Comparison of ENCODE assay signal across 14 mouse cellular contexts in genomic region chr10:99948740-99949139, GRCm38 (mm10).
"Had no signal": no experiment of that assay in that cellular context is flagged by ENCODE, and none has a peak within 500 bp of the region (broad histone marks: within the 10 kb centered on the region; RNA-seq: fewer than 3 reads in every experiment).

No protein-coding gene starts in this region.

- H3K9ac ChIP-seq: limb, embryonic 15.5 days; liver, embryonic 12.5 days; midbrain, embryonic 12.5 days; neural tube, embryonic 13.5 days had no signal

- H3K4me2 ChIP-seq: limb, embryonic 15.5 days; liver, embryonic 12.5 days; midbrain, embryonic 12.5 days; neural tube, embryonic 13.5 days had no signal

- H3K9me3 ChIP-seq: limb, embryonic 15.5 days; liver, embryonic 12.5 days; midbrain, embryonic 12.5 days; neural tube, embryonic 13.5 days had no signal

- DNase-seq: kidney, adult 11 months; kidney, adult 9 months; kidney, postnatal 36 days; right cerebral cortex, postnatal 14 days; thymus, adult 2 months; thymus, postnatal 25 days had no signal

- H3K4me3 ChIP-seq: layer of hippocampus, adult 2 months; limb, embryonic 15.5 days; liver, embryonic 12.5 days; midbrain, embryonic 12.5 days; neural tube, embryonic 13.5 days had no signal

- H3K36me3 ChIP-seq: limb, embryonic 15.5 days; liver, embryonic 12.5 days; midbrain, embryonic 12.5 days; neural tube, embryonic 13.5 days had no signal

- ATAC-seq: inflammation-experienced regulatory T-cells, adult 6 months; liver, embryonic 12.5 days; midbrain, embryonic 16.5 days had no signal

- H3K27ac ChIP-seq: kidney, postnatal 0 days; layer of hippocampus, adult 2 months; limb, embryonic 15.5 days; liver, embryonic 12.5 days; midbrain, embryonic 12.5 days; neural tube, embryonic 13.5 days had no signal

- H3K27me3 ChIP-seq: limb, embryonic 15.5 days; liver, embryonic 12.5 days; midbrain, embryonic 12.5 days had no signal

- H3K4me1 ChIP-seq: limb, embryonic 15.5 days; liver, embryonic 12.5 days; midbrain, embryonic 12.5 days; neural tube, embryonic 13.5 days had no signal
